Mouse (Mus musculus) ES-E14 (cell line): ENCODE data around the gene Stk10.

ENCODE experiments used
- ZC3H11A ChIP-seq: IDR thresholded peaks from 2 replicates; pipeline ENCODE4 v1.6.1; 2012; ENCODE audit warnings: low read depth, mild to moderate bottlenecking, inconsistent platforms, low read length, borderline replicate concordance
- ZNF384 ChIP-seq: IDR thresholded peaks from 2 replicates; pipeline ENCODE4 v1.6.1; 2012; ENCODE audit warnings: low read depth, low read length, inconsistent platforms

GRCm38 (mm10) chr11:32615561-32615960, 82.5 kb downstream of the Stk10 start:
- TF ChIP-seq ZNF384 (no peak), ZC3H11A (no peak)
